Mouse (Mus musculus): Measurements from ENCODE around the gene Zmiz2. TPM values are rescaled to one million over a fixed set of nuclear protein-coding genes. Genes with fewer than 3 reads are reported as not detected.

Gene Zmiz2
- polyA plus RNA-seq (2014; fragmentation: Nextera tagmentation; extraction: Ambion mirVana): 31.7 and 33.5 TPM in 2 replicates

GRCm38 (mm10) chr11:6388726-6389413 is at the start of gene Zmiz2:
Gene Zmiz2, plus strand, starts transcription at chr11:6389074.
- no peaks in the 10 kb centered on the region for H3K27me3 ChIP-seq (ENCODE audit: control insufficient read depth, insufficient read depth, low read length)
- peaks cover 20% of the 10 kb centered on the region for H3K4me1 ChIP-seq (replicated peaks; ENCODE audit: control insufficient read depth, insufficient read depth, low read length)
- peak within 1 kb of the TSS; percentile 98 for H3K4me3 ChIP-seq (replicated peaks; ENCODE audit: low read length)
- H3K36me3 ChIP-seq (replicated peaks; ENCODE audit: control insufficient read depth, insufficient read depth): peaks cover 11% of the 10 kb centered on the region
- no peaks in the 10 kb centered on the region for H3K9me3 ChIP-seq (ENCODE audit: control insufficient read depth, low read length)
- peak; percentile 98 for ATAC-seq (ENCODE audit: low FRiP score)
- peak; percentile 91 for DNase-seq (ENCODE audit: low spot score)
- peak within 1 kb of the TSS; percentile 92 for H3K27ac ChIP-seq
- WGBS: 8% methylated on average over 46 of the region's 60 CpGs
- peak within 1 kb of the TSS; percentile 89 for H3K4me2 ChIP-seq (replicated peaks)
- peak within 1 kb of the TSS; percentile 95 for H3K9ac ChIP-seq

- no peaks in the 10 kb centered on the region for H3K27me3 ChIP-seq (ENCODE audit: control insufficient read depth, insufficient read depth, low read length)
- no peaks in the 10 kb centered on the region for H3K4me1 ChIP-seq (replicated peaks; ENCODE audit: control insufficient read depth, insufficient read depth, low read length)
- no peak overlapping the region for H3K4me3 ChIP-seq (replicated peaks; ENCODE audit: low read length)
- DNase-seq (ENCODE audit: low spot score) (no peak), ATAC-seq (ENCODE audit: low FRiP score) (no peak)
- no peak overlapping the region for H3K27ac ChIP-seq
- H3K9ac ChIP-seq: no peak overlapping the region
- peaks cover 96% of the 10 kb centered on the region for H3K36me3 ChIP-seq (replicated peaks; ENCODE audit: control insufficient read depth, insufficient read depth)
- no peaks in the 10 kb centered on the region for H3K9me3 ChIP-seq (ENCODE audit: control insufficient read depth, low read length)
- 98% methylated on average over 4 of the region's 4 CpGs for WGBS
- no peak overlapping the region for H3K4me2 ChIP-seq (replicated peaks)
Observed at GRCm38 (mm10) chr11:6345956-6346355, 42.9 kb upstream of the Zmiz2 start.

- H3K27me3 ChIP-seq (ENCODE audit: control insufficient read depth, insufficient read depth, low read length): no peaks in the 10 kb centered on the region
- H3K4me3 ChIP-seq (replicated peaks; ENCODE audit: low read length): no peak overlapping the region
- no peaks in the 10 kb centered on the region for H3K9me3 ChIP-seq (ENCODE audit: control insufficient read depth, low read length)
- H3K4me2 ChIP-seq (replicated peaks): no peak overlapping the region
- DNase-seq (ENCODE audit: low spot score) (no peak), ATAC-seq (ENCODE audit: low FRiP score) (no peak)
- H3K4me1 ChIP-seq (replicated peaks; ENCODE audit: control insufficient read depth, insufficient read depth, low read length): no peaks in the 10 kb centered on the region
- no peak overlapping the region for H3K9ac ChIP-seq
- H3K36me3 ChIP-seq (replicated peaks; ENCODE audit: control insufficient read depth, insufficient read depth): peaks cover 93% of the 10 kb centered on the region
- no peak overlapping the region for H3K27ac ChIP-seq
- WGBS: 94% methylated on average over 7 of the region's 7 CpGs
Observed at GRCm38 (mm10) chr11:6346966-6347365, 41.9 kb upstream of the Zmiz2 start.

GRCm38 (mm10) chr11:6348681-6349200 is 40.1 kb upstream of the Zmiz2 start:
- no peak for DNase-seq (ENCODE audit: low spot score)

GRCm38 (mm10) chr11:6349586-6349985 is 39.3 kb upstream of the Zmiz2 start:
- Histone ChIP-seq H3K4me2 (replicated peaks) (no peak overlapping the region), H3K9me3 (ENCODE audit: control insufficient read depth, low read length) (no peaks in the 10 kb centered on the region), H3K4me1 (replicated peaks; ENCODE audit: control insufficient read depth, insufficient read depth, low read length) (no peaks in the 10 kb centered on the region), H3K27me3 (ENCODE audit: control insufficient read depth, insufficient read depth, low read length) (no peaks in the 10 kb centered on the region), H3K9ac (no peak overlapping the region), H3K27ac (no peak overlapping the region), H3K36me3 (replicated peaks; ENCODE audit: control insufficient read depth, insufficient read depth) (peaks cover 94% of the 10 kb centered on the region), H3K4me3 (replicated peaks; ENCODE audit: low read length) (no peak overlapping the region)
- ATAC-seq (ENCODE audit: low FRiP score) (no peak), DNase-seq (ENCODE audit: low spot score) (no peak)
- WGBS: 95% methylated on average over 5 of the region's 5 CpGs

More at GRCm38 (mm10) chr11:6348681-6349200, 40.1 kb upstream of the Zmiz2 start:
- no peak overlapping the region for H3K27ac ChIP-seq
- no peak overlapping the region for H3K9ac ChIP-seq
- WGBS: 87% methylated on average over 11 of the region's 11 CpGs
- H3K4me2 ChIP-seq (replicated peaks): no peak overlapping the region
- no peaks in the 10 kb centered on the region for H3K27me3 ChIP-seq (ENCODE audit: control insufficient read depth, insufficient read depth, low read length)
- H3K36me3 ChIP-seq (replicated peaks; ENCODE audit: control insufficient read depth, insufficient read depth): peaks cover 96% of the 10 kb centered on the region
- H3K4me3 ChIP-seq (replicated peaks; ENCODE audit: low read length): no peak overlapping the region
- ATAC-seq (ENCODE audit: low FRiP score): no peak
- no peaks in the 10 kb centered on the region for H3K9me3 ChIP-seq (ENCODE audit: control insufficient read depth, low read length)
- H3K4me1 ChIP-seq (replicated peaks; ENCODE audit: control insufficient read depth, insufficient read depth, low read length): no peaks in the 10 kb centered on the region

- 98% methylated on average over 4 of the region's 4 CpGs for WGBS
- H3K4me1 ChIP-seq (replicated peaks; ENCODE audit: control insufficient read depth, insufficient read depth, low read length): no peaks in the 10 kb centered on the region
- H3K4me2 ChIP-seq (replicated peaks): no peak overlapping the region
- H3K9ac ChIP-seq: no peak overlapping the region
- H3K4me3 ChIP-seq (replicated peaks; ENCODE audit: low read length): no peak overlapping the region
- H3K36me3 ChIP-seq (replicated peaks; ENCODE audit: control insufficient read depth, insufficient read depth): peaks cover 76% of the 10 kb centered on the region
- ATAC-seq (ENCODE audit: low FRiP score) (no peak), DNase-seq (ENCODE audit: low spot score) (no peak)
- H3K27ac ChIP-seq: no peak overlapping the region
- H3K27me3 ChIP-seq (ENCODE audit: control insufficient read depth, insufficient read depth, low read length): no peaks in the 10 kb centered on the region
- no peaks in the 10 kb centered on the region for H3K9me3 ChIP-seq (ENCODE audit: control insufficient read depth, low read length)
Observed at GRCm38 (mm10) chr11:6355106-6355505, 33.8 kb upstream of the Zmiz2 start.

- H3K9me3 ChIP-seq (ENCODE audit: control insufficient read depth, low read length): no peaks in the 10 kb centered on the region
- no peaks in the 10 kb centered on the region for H3K4me1 ChIP-seq (replicated peaks; ENCODE audit: control insufficient read depth, insufficient read depth, low read length)
- no peak for ATAC-seq (ENCODE audit: low FRiP score)
- no peaks in the 10 kb centered on the region for H3K27me3 ChIP-seq (ENCODE audit: control insufficient read depth, insufficient read depth, low read length)
- no peak overlapping the region for H3K9ac ChIP-seq
- no peak overlapping the region for H3K4me3 ChIP-seq (replicated peaks; ENCODE audit: low read length)
- no peak overlapping the region for H3K4me2 ChIP-seq (replicated peaks)
- no peak for DNase-seq (ENCODE audit: low spot score)
- no peaks in the 10 kb centered on the region for H3K36me3 ChIP-seq (replicated peaks; ENCODE audit: control insufficient read depth, insufficient read depth)
- no peak overlapping the region for H3K27ac ChIP-seq
- WGBS: 88% methylated on average over 9 of the region's 9 CpGs
Observed at GRCm38 (mm10) chr11:6364581-6365275, 24.1 kb upstream of the Zmiz2 start.

- Histone ChIP-seq H3K9me3 (ENCODE audit: control insufficient read depth, low read length) (no peaks in the 10 kb centered on the region), H3K9ac (no peak overlapping the region), H3K4me1 (replicated peaks; ENCODE audit: control insufficient read depth, insufficient read depth, low read length) (no peaks in the 10 kb centered on the region), H3K27me3 (ENCODE audit: control insufficient read depth, insufficient read depth, low read length) (no peaks in the 10 kb centered on the region), H3K4me2 (replicated peaks) (no peak overlapping the region), H3K4me3 (replicated peaks; ENCODE audit: low read length) (no peak overlapping the region), H3K27ac (no peak overlapping the region), H3K36me3 (replicated peaks; ENCODE audit: control insufficient read depth, insufficient read depth) (no peaks in the 10 kb centered on the region)
- WGBS: 20% methylated on average over 11 of the region's 11 CpGs
- DNase-seq (ENCODE audit: low spot score) (peak; percentile 71), ATAC-seq (ENCODE audit: low FRiP score) (peak; percentile 68)
Observed at GRCm38 (mm10) chr11:6365885-6366284, 23.0 kb upstream of the Zmiz2 start.

- H3K27me3 ChIP-seq (ENCODE audit: control insufficient read depth, insufficient read depth, low read length): no peaks in the 10 kb centered on the region
- no peak for ATAC-seq (ENCODE audit: low FRiP score)
- no peak overlapping the region for H3K9ac ChIP-seq
- H3K4me3 ChIP-seq (replicated peaks; ENCODE audit: low read length): no peak overlapping the region
- H3K4me1 ChIP-seq (replicated peaks; ENCODE audit: control insufficient read depth, insufficient read depth, low read length): no peaks in the 10 kb centered on the region
- WGBS: 73% methylated on average over 6 of the region's 6 CpGs
- no peaks in the 10 kb centered on the region for H3K9me3 ChIP-seq (ENCODE audit: control insufficient read depth, low read length)
- H3K4me2 ChIP-seq (replicated peaks): no peak overlapping the region
- no peaks in the 10 kb centered on the region for H3K36me3 ChIP-seq (replicated peaks; ENCODE audit: control insufficient read depth, insufficient read depth)
- no peak overlapping the region for H3K27ac ChIP-seq
- DNase-seq (ENCODE audit: low spot score): no peak
Observed at GRCm38 (mm10) chr11:6366434-6366833, 22.4 kb upstream of the Zmiz2 start.

Measured in hindbrain, embryonic 14.5 days (tissue).